Mouse (Mus musculus) lung, adult 2 months (tissue): ENCODE results near the gene Agtrap.

Source experiments
- CTCF ChIP-seq: fragments of 200-500 bp; IDR thresholded peaks from 2 replicates; pipeline ENCODE4 v1.5.1; 2011; ENCODE audit warnings: mild to moderate bottlenecking, low read length, control low read depth; ENCODE audit not compliant: insufficient read depth
- POLR2A ChIP-seq: fragments of 200-500 bp; IDR thresholded peaks from 2 replicates; pipeline ENCODE4 v1.6.1; 2011; ENCODE audit warnings: low read depth, mild to moderate bottlenecking, control low read depth, low read length, borderline replicate concordance; ENCODE audit errors: extremely low read depth

- TF ChIP-seq POLR2A (no peak), CTCF (no peak)
These were observed 21.4 kb upstream of the Agtrap start for GRCm38 (mm10) chr4:148109215-148109614.
